Mouse (Mus musculus) heart, embryonic 14.5 days (tissue): Measurements from ENCODE around the gene Ppp1r15b. TPM values are rescaled to one million over a fixed set of nuclear protein-coding genes. Genes with fewer than 3 reads are reported as not detected.
A peak's percentile ranks its signal among the peaks of the same experiment; 100 is the strongest.

Experiments used
- ATAC-seq: fragments of 200-750 bp; cut with Nextera tagmentation; 2 replicates; pipeline ENCODE4 v1.8.0; 2017; ENCODE audit warnings: low read depth, moderate TSS enrichment; ENCODE audit not compliant: insufficient number of reproducible peaks, insufficient read depth, low FRiP score
- H3K27ac ChIP-seq, 2 experiments: fragments of 200-500 bp in 1 of 2; fragments of 300-500 bp in 1 of 2; sonication (generic) in 1 of 2; replicated peaks in 1 of 2; 2 replicates each; pipeline ENCODE4 v1.5.1; 2012 to 2014; ENCODE audit warnings: low read depth in 2 of 2, low read length in 2 of 2, control low read depth in 1 of 2, mild to moderate bottlenecking in 1 of 2, mixed read lengths in 1 of 2; ENCODE audit not compliant: control insufficient read depth in 1 of 2, insufficient read depth in 1 of 2
- H3K27me3 ChIP-seq: fragments of 300-500 bp; sonication (generic); 2 replicates; pipeline ENCODE4 v1.6.1; 2014; ENCODE audit warnings: mild to moderate bottlenecking, low read length, control low read depth; ENCODE audit not compliant: control insufficient read depth, insufficient read depth
- H3K36me3 ChIP-seq: fragments of 300-500 bp; sonication (generic); 2 replicates; pipeline ENCODE4 v1.6.1; 2014; ENCODE audit warnings: mild to moderate bottlenecking, control low read depth, low read length, mixed read lengths; ENCODE audit not compliant: control insufficient read depth, insufficient read depth
- H3K4me1 ChIP-seq, 2 experiments: fragments of 200-500 bp in 1 of 2; fragments of 300-500 bp in 1 of 2; sonication (generic) in 1 of 2; 2 replicates each; pipeline ENCODE4 v1.6.1; 2012 to 2014; ENCODE audit warnings: low read length in 2 of 2, control low read depth in 1 of 2, mixed read lengths in 1 of 2; ENCODE audit not compliant: control insufficient read depth in 2 of 2, insufficient read depth in 2 of 2
- H3K4me2 ChIP-seq: fragments of 300-500 bp; sonication (generic); 2 replicates; pipeline ENCODE4 v1.6.1; 2014; ENCODE audit warnings: mild to moderate bottlenecking, low read length
- H3K4me3 ChIP-seq, 2 experiments: fragments of 200-500 bp in 1 of 2; fragments of 300-500 bp in 1 of 2; sonication (generic) in 1 of 2; 2 replicates each; pipeline ENCODE4 v1.5.1; 2012 to 2014; ENCODE audit warnings: low read length in 2 of 2, mild to moderate bottlenecking in 2 of 2, control low read depth in 1 of 2, low read depth in 1 of 2, moderate library complexity in 1 of 2; ENCODE audit not compliant: control insufficient read depth in 1 of 2, insufficient read depth in 1 of 2
- H3K9ac ChIP-seq: fragments of 300-500 bp; sonication (generic); 2 replicates; pipeline ENCODE4 v1.6.1; 2014; ENCODE audit warnings: mild to moderate bottlenecking, low read length
- H3K9me3 ChIP-seq: fragments of 300-500 bp; sonication (generic); 2 replicates; pipeline ENCODE4 v1.6.1; 2016; ENCODE audit warnings: low read length, control low read depth; ENCODE audit not compliant: control insufficient read depth
- whole genome bisulfite sequencing: fragments of 180-500 bp; shearing (Covaris S2); extraction: QIAGEN DNeasy Blood & Tissue Kit; methylation state at CpG from one replicate; pipeline ENCODE4 v1.1.7; 2014; 5-methylcytosine and 5-hydroxymethylcytosine counted together
- polyA plus RNA-seq: library from polyadenylated mRNA; unstranded; fragments of >200 nt; fragmentation: Nextera tagmentation; extraction: Ambion mirVana; gene quantifications from 2 replicates; pipeline ENCODE4 v1.2.1, GENCODE M21; 2014

Ppp1r15b gene
- polyA plus RNA-seq: 24.5 and 24.6 TPM in 2 replicates

DNA sequence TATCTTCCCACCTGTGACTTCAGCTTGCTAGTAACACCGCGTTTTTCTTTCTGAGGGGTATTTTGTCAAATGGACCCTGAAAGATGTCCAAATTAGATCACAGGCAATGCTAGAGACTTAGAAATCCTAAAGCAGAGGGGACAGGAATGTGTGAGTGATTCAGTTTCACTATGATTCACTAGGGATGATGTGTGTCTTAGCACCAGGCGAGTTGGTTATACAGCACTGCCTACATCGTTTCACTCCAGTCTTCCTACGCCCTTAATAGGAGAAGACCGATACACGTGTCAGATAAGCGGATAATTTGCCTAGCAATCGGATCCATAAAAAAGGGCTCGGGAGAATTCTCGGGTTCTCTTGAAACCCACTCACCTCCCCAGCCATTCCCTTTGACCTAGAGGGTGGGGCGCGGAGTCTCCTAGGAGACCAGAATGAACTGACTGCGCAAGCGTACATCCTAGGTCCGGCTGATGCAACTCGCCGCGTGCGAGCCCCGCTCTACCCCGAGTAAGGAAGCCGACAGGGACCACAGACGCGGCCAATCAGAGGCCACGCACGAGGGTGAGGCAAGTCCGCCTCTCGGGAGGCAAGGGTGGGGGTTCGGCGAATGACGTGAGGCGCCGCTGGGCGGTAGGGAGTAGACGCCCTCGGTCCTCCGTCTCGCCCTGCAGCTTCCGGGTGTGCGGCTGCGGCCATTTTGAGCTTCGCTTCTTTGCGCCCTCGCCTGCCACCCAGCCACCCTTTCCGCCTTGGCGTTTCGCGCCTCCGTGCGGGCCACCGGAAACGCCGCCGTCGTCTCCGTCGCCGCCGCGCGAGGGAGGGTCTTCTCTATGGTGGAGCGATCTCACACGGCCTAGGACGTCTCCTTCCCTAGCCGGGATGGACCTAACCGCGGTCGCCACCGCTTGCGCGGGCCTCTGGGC, at the start of gene Ppp1r15b:
Gene Ppp1r15b (plus strand): TSS at position 506 of the 923 bp plus-strand sequence.
- WGBS: under 1% methylated on average over 72 of the region's 72 CpGs
- no peaks in the 10 kb centered on the region for H3K27me3 ChIP-seq
- peaks cover 3 to 23% of the 10 kb centered on the region in 2 experiments for H3K4me1 ChIP-seq
- no peaks in the 10 kb centered on the region for H3K9me3 ChIP-seq
- H3K9ac ChIP-seq: peak within 1 kb of the TSS; percentile 98
- H3K4me3 ChIP-seq: peak within 1 kb of the TSS; percentile 87 to 92
- ATAC-seq: peak; percentile 98
- peak within 1 kb of the TSS; percentile 97 to 98 for H3K27ac ChIP-seq
- H3K36me3 ChIP-seq: peaks cover 17% of the 10 kb centered on the region
- peak within 1 kb of the TSS; percentile 99 for H3K4me2 ChIP-seq

DNA sequence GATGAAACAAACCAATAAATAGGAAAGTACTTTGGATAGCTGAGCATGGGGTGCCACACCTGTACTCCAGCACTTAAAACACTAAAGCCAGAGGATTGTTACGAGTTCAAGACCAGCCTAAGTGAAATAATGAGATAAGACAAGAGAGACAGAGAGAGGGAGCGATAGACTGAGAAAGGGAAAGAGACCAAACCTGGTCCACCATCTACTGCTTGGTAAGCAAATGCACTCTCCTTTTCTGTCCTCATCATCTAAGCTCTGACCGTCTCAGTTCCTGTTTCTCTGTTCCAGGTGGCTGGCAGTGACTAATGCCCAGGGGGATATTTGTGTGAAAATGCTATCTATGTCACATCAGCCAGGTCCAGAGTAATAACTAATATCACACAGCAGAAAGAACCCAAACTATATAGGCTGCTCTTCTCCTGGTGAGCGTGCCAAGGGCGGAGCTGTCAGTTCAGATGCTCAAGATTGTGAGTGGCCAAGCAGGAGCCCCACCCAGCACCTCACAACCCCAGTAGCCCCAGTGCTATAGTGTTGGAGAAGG, 47.9 kb upstream of the Ppp1r15b start:
- no peak overlapping the region for H3K4me2 ChIP-seq
- H3K9ac ChIP-seq: no peak overlapping the region
- no peaks in the 10 kb centered on the region for H3K9me3 ChIP-seq
- H3K4me3 ChIP-seq: no peak overlapping the region
- H3K27ac ChIP-seq: peak overlapping the region; percentile 76 to 89
- peaks cover 74% of the 10 kb centered on the region for H3K36me3 ChIP-seq
- H3K27me3 ChIP-seq: no peaks in the 10 kb centered on the region
- no peak for ATAC-seq
- peaks cover 19 to 34% of the 10 kb centered on the region in 2 experiments for H3K4me1 ChIP-seq
- WGBS: 84% methylated on average over 5 of the region's 5 CpGs

DNA sequence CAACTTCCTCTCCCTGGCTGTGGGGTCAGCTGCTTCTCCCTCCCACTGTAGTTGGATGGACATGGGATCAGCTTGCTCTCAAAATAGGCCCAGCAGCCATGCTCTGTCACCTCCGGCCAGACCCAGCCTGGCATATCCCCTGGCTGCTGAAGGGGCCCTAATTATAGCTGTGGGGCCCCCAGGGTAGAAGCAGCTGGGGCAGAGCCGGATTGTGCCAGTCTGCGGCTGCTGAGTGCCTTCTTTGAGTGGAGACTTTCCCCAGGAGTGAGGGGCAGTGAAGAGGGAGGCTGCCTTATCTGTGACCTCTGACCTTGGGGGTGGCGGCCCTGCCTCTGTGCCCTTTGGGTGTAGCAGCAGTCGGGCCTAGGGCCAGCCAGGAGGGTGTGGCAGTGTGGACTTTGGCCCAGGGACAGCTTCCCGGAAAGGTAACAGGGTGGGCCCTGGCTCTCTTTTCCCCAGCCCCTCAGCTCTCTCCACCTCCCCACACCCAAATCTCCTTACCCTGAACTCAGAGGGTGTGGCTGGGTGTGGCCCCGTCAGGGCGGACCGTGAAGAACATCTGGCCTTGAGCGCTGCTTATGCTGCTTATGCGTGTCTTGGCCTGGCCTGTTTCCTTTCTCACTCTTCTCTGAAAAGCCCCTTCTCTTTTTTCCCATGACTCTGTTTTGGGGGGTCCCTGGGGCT, 46.9 kb upstream of the Ppp1r15b start:
- Histone ChIP-seq H3K9me3 (no peaks in the 10 kb centered on the region), H3K27me3 (no peaks in the 10 kb centered on the region), H3K9ac (peak overlapping the region; percentile 49; the same call in 1 of the 2 replicates), H3K4me1 (peaks cover 19 to 34% of the 10 kb centered on the region in 2 experiments), H3K36me3 (peaks cover 74% of the 10 kb centered on the region), H3K27ac (peak overlapping the region; percentile 76 to 89), H3K4me2 (peak overlapping the region; percentile 51), H3K4me3 (peak overlapping the region in 1 of 2 experiments; percentile 1; a peak in 1 of 4 replicates)
- 36% methylated on average over 11 of the region's 11 CpGs for WGBS
- ATAC-seq: peak; percentile 75

DNA sequence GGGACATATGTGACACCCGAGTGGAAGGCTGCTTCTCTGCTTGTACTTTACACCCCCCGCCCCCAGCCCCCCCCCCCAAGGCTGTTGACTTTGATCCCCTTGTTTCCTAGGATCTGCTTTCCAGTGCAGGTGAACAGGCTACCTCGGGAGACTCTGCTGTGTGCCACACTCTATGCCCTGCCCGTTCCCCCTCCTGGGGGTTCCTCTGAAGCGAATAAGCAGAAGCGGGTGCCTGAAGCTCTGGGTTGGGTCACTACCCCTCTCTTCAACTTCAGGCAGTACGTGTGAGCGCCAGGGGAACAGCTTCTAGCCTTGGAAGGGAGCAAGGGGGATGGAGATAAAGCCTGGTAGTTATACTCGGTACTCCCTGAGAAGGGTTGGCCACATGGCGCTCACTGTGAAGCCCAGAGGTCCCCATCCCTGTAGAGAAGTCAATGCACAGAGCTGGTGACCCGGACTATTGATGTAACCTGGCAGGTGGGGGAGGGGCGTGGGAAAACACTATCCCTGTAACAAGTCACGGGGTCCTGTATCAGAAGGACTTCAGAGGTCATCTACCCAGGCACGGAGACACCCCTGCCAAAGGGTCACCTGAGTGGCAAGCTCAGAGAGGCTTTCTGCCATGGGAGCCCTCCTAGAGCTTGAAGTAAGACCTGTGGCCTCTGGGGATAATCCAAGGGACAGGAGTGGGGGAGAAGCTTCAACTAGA, 46.1 kb upstream of the Ppp1r15b start:
- no peak overlapping the region for H3K9ac ChIP-seq
- H3K36me3 ChIP-seq: peaks cover 74% of the 10 kb centered on the region
- WGBS: 73% methylated on average over 14 of the region's 14 CpGs
- peak overlapping the region; percentile 51; the same call in 1 of the 2 replicates for H3K4me2 ChIP-seq
- ATAC-seq: no peak
- H3K27me3 ChIP-seq: no peaks in the 10 kb centered on the region
- H3K4me3 ChIP-seq: no peak overlapping the region
- peak overlapping the region in 1 of 2 experiments; percentile 76; a peak in 2 of 4 replicates for H3K27ac ChIP-seq
- no peaks in the 10 kb centered on the region for H3K9me3 ChIP-seq
- peaks cover 19 to 34% of the 10 kb centered on the region in 2 experiments for H3K4me1 ChIP-seq

DNA sequence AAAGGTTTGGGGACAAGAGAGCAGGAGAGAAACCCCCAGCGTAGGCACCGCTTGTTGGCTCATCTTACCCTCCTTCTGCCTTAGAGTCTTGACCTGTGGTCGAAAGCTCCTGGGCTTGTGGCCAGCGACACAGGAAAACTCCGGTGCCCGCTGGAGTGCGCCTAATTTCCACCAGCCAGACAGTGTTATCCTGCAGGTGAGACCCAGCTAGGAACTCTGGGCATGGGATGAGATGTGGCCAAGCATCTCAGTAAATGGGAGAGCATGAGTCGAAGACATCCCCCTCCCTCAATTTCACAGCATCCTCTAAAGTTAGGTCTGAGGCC, 45.6 kb upstream of the Ppp1r15b start:
- Histone ChIP-seq H3K27me3 (no peaks in the 10 kb centered on the region), H3K4me1 (peaks cover 19 to 34% of the 10 kb centered on the region in 2 experiments), H3K4me2 (no peak overlapping the region), H3K9me3 (no peaks in the 10 kb centered on the region), H3K4me3 (no peak overlapping the region), H3K36me3 (peaks cover 75% of the 10 kb centered on the region), H3K27ac (0 out of 4 replicates have a peak overlapping the region, but pooled peaks of 1 of the 2 experiments have one; percentile 28), H3K9ac (no peak overlapping the region)
- WGBS: 79% methylated on average over 8 of the region's 8 CpGs
- ATAC-seq: no peak

DNA sequence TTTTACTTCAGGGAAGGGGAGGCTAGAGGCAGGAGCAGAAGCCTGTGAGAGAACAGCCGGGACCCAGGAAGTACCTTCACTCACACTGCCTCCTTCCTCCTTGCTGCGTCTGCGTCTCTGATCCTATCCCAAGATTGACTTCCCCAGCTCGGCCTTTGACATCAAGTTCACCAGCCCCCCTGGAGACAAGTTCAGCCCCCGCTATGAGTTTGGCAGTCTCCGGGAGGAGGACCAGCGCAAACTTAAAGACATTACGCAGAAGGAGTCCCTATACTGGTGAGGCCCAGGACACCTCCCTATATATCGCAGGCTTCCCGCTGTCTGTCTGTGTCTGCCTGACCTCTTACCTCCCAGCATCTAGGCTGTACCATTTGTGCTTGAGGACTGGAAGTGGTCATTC, 44.1 kb upstream of the Ppp1r15b start:
- Histone ChIP-seq H3K36me3 (peaks cover 75% of the 10 kb centered on the region), H3K27ac (no peak overlapping the region)
- no peak for ATAC-seq

More for the DNA sequence above, 44.1 kb upstream of the Ppp1r15b start:
- H3K9me3 ChIP-seq: no peaks in the 10 kb centered on the region
- H3K27me3 ChIP-seq: no peaks in the 10 kb centered on the region
- no peak overlapping the region for H3K4me2 ChIP-seq
- H3K9ac ChIP-seq: no peak overlapping the region
- peaks cover 19 to 34% of the 10 kb centered on the region in 2 experiments for H3K4me1 ChIP-seq
- no peak overlapping the region for H3K4me3 ChIP-seq
- WGBS: 83% methylated on average over 9 of the region's 10 CpGs
